Mouse (Mus musculus) embryo, embryonic 10.5 days (tissue): Measurements from ENCODE around the gene Chmp6.

Experiments used
- DNase-seq: peaks from one replicate; pipeline ENCODE4 v3.0.0-alpha.2; 2015; ENCODE audit warnings: low spot score

Chmp6 gene

GRCm38 (mm10) chr11:119937772-119938502 lies 24.7 kb downstream of the Chmp6 start:
- DNase-seq = no peak

- no peak for DNase-seq
Observed at GRCm38 (mm10) chr11:119939073-119939710, 26.0 kb downstream of the Chmp6 start.

- no peak for DNase-seq
Observed at GRCm38 (mm10) chr11:119939711-119940106, 26.5 kb downstream of the Chmp6 start.

- no peak for DNase-seq
Observed at GRCm38 (mm10) chr11:119940142-119940541, 26.9 kb downstream of the Chmp6 start.

- no peak for DNase-seq
Observed at GRCm38 (mm10) chr11:119941794-119942193, 28.6 kb downstream of the Chmp6 start.

GRCm38 (mm10) chr11:119942201-119942726 lies 29.0 kb downstream of the Chmp6 start:
- peak; percentile 73 for DNase-seq

- DNase-seq = peak; percentile 99
Observed at GRCm38 (mm10) chr11:119942727-119943427, 29.6 kb downstream of the Chmp6 start, which contains the start of gene Baiap2. TSS of gene Baiap2 (plus strand) at chr11:119942763.

- peak; percentile 44 for DNase-seq
Observed at GRCm38 (mm10) chr11:119943428-119943988, 30.3 kb downstream of the Chmp6 start.

GRCm38 (mm10) chr11:119945343-119945742 lies 32.1 kb downstream of the Chmp6 start:
- no peak for DNase-seq

- DNase-seq = no peak
Observed at GRCm38 (mm10) chr11:119947426-119947825, 34.2 kb downstream of the Chmp6 start.

- no peak for DNase-seq
Observed at GRCm38 (mm10) chr11:119947897-119948296, 34.7 kb downstream of the Chmp6 start.

- DNase-seq = no peak
Observed at GRCm38 (mm10) chr11:119948305-119948704, 35.1 kb downstream of the Chmp6 start.

- DNase-seq = no peak
Observed at GRCm38 (mm10) chr11:119948803-119949202, 35.6 kb downstream of the Chmp6 start.

- no peak for DNase-seq
Observed at GRCm38 (mm10) chr11:119950535-119950934, 37.3 kb downstream of the Chmp6 start.

- no peak for DNase-seq
Observed at GRCm38 (mm10) chr11:119951326-119951725, 38.1 kb downstream of the Chmp6 start.

- DNase-seq = no peak
Observed at GRCm38 (mm10) chr11:119952429-119953224, 39.4 kb downstream of the Chmp6 start.

GRCm38 (mm10) chr11:119954233-119954632 lies 41.0 kb downstream of the Chmp6 start:
- no peak for DNase-seq

GRCm38 (mm10) chr11:119954749-119955337 lies 41.6 kb downstream of the Chmp6 start:
- DNase-seq = no peak

GRCm38 (mm10) chr11:119955432-119955831 lies 42.2 kb downstream of the Chmp6 start:
- no peak for DNase-seq

- no peak for DNase-seq
Observed at GRCm38 (mm10) chr11:119956590-119956989, 43.3 kb downstream of the Chmp6 start.

- DNase-seq = no peak
Observed at GRCm38 (mm10) chr11:119958856-119959255, 45.6 kb downstream of the Chmp6 start.
